Mouse (Mus musculus) heart, postnatal 25 days (tissue): Measurements from ENCODE around the gene Tlr13. TPM values are rescaled to one million over a fixed set of nuclear protein-coding genes. Genes with fewer than 3 reads are reported as not detected.
A peak's percentile ranks its signal among the peaks of the same experiment; 100 is the strongest.
"Not testable (repeated sequence)": the region's sequence is repeated elsewhere in the genome, so short reads cannot be mapped to it uniquely, and the experiment has no call there.

Experiments used
- DNase-seq: peaks from one replicate; pipeline ENCODE4 v3.0.0; 2022; ENCODE audit warnings: low spot score
- intact Hi-C: fragments of 180-260 bp; cut with DNase I; formaldehyde crosslinking; loops from one replicate; pipeline ENCODE4 v1.15.1; 2025
- total RNA-seq, 2 experiments: library from RNA; stranded (reverse); gene quantifications; 2 replicates each; pipeline ENCODE4 v1.2.3; 2021

Tlr13 gene
- total RNA-seq, 2 experiments from 2014 or later, result 1.2 to 1.4 TPM

DNA sequence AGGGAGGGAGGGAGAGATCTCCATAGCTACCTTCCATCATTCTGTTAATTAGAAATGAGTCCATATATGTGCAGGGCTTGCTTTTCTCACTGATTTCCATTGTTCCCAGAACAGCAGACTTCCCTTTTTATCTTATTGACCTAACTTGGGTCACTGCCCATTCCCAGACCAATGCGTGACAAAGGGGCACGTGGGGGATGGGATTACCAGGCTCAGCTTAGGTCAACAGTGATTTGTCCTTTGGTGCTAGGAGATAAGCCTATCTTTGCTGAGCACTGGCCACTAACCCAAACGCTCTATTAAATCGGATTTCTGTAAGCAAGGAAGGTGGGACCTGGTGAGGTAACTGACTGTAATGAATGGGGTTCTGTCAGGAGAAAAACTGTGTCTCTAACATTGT, 41.3 kb downstream of the Tlr13 start:
- intact Hi-C loops, result no loop called here
- DNase-seq, result no peak

DNA sequence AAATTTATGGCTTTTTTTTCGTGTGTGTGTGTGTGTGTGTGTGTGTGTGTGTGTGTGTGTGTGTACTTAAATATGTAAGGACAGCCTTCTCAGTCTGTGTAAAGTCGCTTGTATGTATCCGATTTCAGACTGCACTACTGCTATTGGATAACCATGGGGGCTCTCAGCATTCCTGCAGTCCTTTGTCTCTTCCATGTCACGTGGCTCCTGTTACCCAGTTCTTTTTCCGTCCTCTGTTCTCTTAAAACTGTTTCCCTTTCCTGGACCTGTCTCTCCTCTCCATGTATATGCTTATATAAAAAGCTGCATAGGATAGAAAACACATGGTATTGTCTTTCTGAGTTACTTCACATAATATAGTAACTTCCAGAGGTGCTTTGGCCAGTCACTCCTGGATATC, 42.7 kb downstream of the Tlr13 start:
- intact Hi-C loops, result loop anchor here (5.0 kb wide), 1 partner anchor 158 kb away; the partner anchor contains the start of gene Atp7a

DNA sequence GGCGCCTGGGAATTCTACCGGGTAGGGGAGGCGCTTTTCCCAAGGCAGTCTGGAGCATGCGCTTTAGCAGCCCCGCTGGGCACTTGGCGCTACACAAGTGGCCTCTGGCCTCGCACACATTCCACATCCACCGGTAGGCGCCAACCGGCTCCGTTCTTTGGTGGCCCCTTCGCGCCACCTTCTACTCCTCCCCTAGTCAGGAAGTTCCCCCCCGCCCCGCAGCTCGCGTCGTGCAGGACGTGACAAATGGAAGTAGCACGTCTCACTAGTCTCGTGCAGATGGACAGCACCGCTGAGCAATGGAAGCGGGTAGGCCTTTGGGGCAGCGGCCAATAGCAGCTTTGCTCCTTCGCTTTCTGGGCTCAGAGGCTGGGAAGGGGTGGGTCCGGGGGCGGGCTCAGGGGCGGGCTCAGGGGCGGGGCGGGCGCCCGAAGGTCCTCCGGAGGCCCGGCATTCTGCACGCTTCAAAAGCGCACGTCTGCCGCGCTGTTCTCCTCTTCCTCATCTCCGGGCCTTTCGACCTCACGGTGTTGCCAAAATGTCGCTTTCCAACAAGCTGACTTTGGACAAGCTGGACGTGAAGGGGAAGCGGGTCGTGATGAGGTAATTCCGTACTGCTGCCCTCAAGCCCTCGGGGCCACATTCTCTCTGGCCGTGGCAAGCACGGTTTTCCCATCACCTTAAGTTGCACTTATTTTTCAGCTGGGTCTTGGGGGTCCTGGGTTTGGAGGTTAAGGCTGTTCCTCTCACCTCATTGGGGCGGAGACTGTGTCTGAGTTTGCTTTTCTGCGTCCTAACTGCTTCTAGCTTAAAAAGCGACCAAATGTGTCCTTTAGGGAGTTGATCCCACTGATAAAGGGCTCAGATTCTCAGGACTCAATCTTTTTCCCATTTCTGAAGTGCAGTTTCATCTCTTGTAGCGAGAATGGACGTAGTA, 44.0 kb downstream of the Tlr13 start, which contains the start of gene Pgk1:
TSS of gene Pgk1 (plus strand) at position 388 of the 937 bp plus-strand sequence.
- intact Hi-C loops, result loop anchor here (5.0 kb wide), 1 partner anchor 160 kb away; the partner anchor contains the start of gene Atp7a
- DNase-seq, result peak; percentile 86

More for the DNA sequence above, 42.7 kb downstream of the Tlr13 start:
- no peak for DNase-seq

DNA sequence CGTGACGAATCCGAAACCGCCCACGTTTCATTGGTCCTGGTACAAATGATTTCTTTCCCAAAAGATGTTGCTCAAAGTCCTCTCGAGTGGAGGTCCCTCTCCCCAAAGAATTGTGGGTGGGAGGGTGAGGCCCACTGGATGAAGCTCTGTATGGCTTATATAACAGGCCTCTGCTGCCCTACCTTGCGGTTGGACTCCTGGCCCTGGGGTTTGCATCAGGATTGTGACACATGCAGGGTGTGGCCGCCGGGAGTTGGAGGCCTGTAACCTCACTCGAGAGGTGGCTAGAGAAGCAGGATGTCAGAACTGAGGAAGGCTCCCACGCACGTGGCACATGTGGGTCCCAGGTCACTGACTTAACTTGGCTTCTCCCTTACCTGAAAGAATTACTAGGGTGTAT, 44.7 kb downstream of the Tlr13 start:
- no peak for DNase-seq
- intact Hi-C loops, result loop anchor here (5.0 kb wide), 1 partner anchor 160 kb away; the partner anchor contains the start of gene Atp7a

DNA sequence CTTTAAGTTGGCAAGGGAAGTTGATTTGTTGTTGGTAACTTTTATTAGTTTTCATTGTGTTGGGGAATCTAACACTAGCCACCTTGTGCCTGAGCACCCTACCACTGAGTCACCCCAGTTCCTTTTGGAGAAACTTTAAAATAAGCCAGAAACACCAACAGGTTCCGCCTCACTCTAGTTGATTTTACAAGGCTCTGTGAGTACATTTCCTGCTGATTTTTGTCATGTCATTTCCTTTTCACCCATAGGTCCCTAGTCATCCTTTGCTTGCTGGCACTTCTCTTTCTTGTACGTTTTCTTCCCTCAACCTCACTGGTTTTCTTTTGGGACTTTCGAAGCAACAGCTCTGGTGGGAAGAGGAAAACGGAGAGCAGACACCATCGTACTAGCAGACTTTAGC, 46.4 kb downstream of the Tlr13 start:
- intact Hi-C loops, result loop anchor here (5.0 kb wide), 1 partner anchor 162 kb away; the partner anchor contains the start of gene Atp7a
- no peak for DNase-seq

GRCm38 (mm10) chrX:106190091-106190490, 47.1 kb downstream of the Tlr13 start:
- no peak for DNase-seq
- intact Hi-C loops, result no loop called here

GRCm38 (mm10) chrX:106194361-106194760, 51.4 kb downstream of the Tlr13 start:
- intact Hi-C loops, DNase-seq: not testable (repeated sequence)

DNA sequence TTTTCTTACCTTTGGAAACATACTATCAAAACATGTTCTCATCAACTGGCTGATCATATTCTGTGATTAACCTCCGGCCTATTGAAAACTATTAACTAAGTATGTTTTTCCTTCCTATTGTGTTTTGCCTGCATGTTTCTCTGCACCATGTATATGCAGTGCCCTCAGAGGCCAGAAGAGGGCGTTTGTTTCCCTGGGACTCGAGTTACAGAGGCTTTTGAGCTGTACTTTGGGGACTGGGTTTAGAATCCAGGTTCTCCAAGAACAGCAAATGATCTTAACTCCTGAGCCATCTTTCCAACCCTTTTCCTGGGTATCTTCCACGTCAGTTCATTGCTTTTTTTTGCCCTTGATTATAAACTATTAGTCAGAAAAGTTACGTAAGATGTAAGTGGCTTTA, 54.3 kb downstream of the Tlr13 start:
- DNase-seq, result no peak
- intact Hi-C loops, result no loop called here

DNA sequence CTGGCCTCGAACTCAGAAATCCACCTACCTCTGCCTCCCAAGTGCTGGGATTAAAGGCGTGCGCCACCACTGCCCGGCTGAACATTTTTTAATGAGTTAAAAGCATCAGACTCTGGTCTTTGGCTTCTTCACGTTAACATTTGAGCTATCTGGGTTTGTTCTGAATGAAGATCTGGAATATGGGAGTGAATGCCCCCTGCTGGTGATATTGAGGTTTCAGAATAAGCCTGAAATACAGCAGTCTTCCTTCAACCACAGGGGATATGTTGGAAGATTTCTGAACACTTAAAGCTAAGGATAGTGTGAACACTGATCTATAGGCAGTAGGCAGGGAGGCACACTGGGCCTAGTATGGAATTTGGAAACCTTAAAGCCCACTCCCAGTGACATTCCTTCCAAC, 55.9 kb downstream of the Tlr13 start:
- no peak for DNase-seq
- intact Hi-C loops, result no loop called here

- DNase-seq, result no peak
- intact Hi-C loops, result no loop called here
Measured at GRCm38 (mm10) chrX:106209100-106209499, 66.1 kb downstream of the Tlr13 start.

Other genes with a start within 250 kb of the Tlr13 start
- 10 to 100 TPM; 63.9 to 73.3 TPM for gene Atrx, start 213.8 kb upstream of the Tlr13 start, total RNA-seq
- gene Magt1, start 131.3 kb upstream of the Tlr13 start, total RNA-seq, result 10 to 100 TPM; 48.0 to 53.4 TPM
- 1,000 to 10,000 TPM; 1,708 to 1,778 TPM for gene Cox7b, start 127.5 kb upstream of the Tlr13 start, total RNA-seq
- gene Atp7a, start 115.9 kb upstream of the Tlr13 start, total RNA-seq, result 1 to 10 TPM; 7.3 to 7.5 TPM
- gene Pgk1, start 43.9 kb downstream of the Tlr13 start, total RNA-seq, result 100 to 1,000 TPM; 586 to 594 TPM
- gene Taf9b, start 78.0 kb downstream of the Tlr13 start, total RNA-seq, result 10 to 100 TPM in 1 of 2 experiments, 1 to 10 TPM in 1; 7.4 to 10.1 TPM
- gene Fnd3c2, start 112.2 kb downstream of the Tlr13 start, total RNA-seq, result not detected